Mouse (Mus musculus) CD4-positive, CD25-positive, alpha-beta regulatory T cell, adult 9 weeks (primary cell): Measurements from ENCODE around the gene Gm2000. TPM values are rescaled to one million over a fixed set of nuclear protein-coding genes. Genes with fewer than 3 reads are reported as not detected.

ENCODE experiments used
- polyA plus RNA-seq: library from polyadenylated mRNA; unstranded; fragments of 100-300 nt; shearing (Covaris generic); gene quantifications from one replicate; pipeline ENCODE4 v1.2.1, GENCODE M21; 2017

Gm2000 gene
- 1,620 TPM for polyA plus RNA-seq

DNA sequence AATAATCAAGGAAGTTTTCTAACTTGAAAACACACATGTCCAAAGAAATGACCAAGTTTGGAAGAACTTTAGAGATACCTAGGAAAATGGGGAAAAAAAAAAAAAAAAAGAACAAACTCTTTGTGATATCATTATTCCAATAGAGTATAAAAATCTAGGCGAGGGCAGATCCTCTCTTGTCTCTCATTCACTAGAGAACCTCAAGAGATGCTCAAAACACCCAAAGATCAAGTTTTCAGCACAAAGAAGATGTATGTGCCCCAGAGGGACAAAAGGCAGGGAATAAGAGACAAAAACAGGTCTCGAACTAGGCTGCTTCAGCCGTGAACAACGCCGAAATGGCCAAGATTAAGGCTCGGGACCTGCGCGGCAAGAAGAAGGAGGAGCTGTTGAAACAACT, at the start of gene Gm2000:
Gene Gm2000, plus strand, starts transcription at position 301 of the 400 bp plus-strand sequence.

Other genes with a start within 250 kb of the Gm2000 start
- not detected for gene Fam163a, start 161.0 kb upstream of the Gm2000 start, polyA plus RNA-seq
- not detected for gene Tdrd5, start 62.4 kb upstream of the Gm2000 start, polyA plus RNA-seq
- gene Nphs2, start 55.3 kb upstream of the Gm2000 start, polyA plus RNA-seq, result not detected
- 0.82 TPM for gene Axdnd1, start 55.1 kb downstream of the Gm2000 start, polyA plus RNA-seq
- 44.0 TPM for gene Soat1, start 108.3 kb downstream of the Gm2000 start, polyA plus RNA-seq
- gene Gm10031, start 158.0 kb downstream of the Gm2000 start, polyA plus RNA-seq, result 1.2 TPM
- gene Abl2, start 192.7 kb downstream of the Gm2000 start, polyA plus RNA-seq, result 2.8 TPM